Mouse (Mus musculus) urinary bladder, postnatal 25 days (tissue): ENCODE measurements around the gene Dnpep.

ENCODE experiments used
- DNase-seq: peaks from one replicate; pipeline ENCODE4 v3.0.0; 2022; ENCODE audit warnings: low spot score

Dnpep gene

DNA sequence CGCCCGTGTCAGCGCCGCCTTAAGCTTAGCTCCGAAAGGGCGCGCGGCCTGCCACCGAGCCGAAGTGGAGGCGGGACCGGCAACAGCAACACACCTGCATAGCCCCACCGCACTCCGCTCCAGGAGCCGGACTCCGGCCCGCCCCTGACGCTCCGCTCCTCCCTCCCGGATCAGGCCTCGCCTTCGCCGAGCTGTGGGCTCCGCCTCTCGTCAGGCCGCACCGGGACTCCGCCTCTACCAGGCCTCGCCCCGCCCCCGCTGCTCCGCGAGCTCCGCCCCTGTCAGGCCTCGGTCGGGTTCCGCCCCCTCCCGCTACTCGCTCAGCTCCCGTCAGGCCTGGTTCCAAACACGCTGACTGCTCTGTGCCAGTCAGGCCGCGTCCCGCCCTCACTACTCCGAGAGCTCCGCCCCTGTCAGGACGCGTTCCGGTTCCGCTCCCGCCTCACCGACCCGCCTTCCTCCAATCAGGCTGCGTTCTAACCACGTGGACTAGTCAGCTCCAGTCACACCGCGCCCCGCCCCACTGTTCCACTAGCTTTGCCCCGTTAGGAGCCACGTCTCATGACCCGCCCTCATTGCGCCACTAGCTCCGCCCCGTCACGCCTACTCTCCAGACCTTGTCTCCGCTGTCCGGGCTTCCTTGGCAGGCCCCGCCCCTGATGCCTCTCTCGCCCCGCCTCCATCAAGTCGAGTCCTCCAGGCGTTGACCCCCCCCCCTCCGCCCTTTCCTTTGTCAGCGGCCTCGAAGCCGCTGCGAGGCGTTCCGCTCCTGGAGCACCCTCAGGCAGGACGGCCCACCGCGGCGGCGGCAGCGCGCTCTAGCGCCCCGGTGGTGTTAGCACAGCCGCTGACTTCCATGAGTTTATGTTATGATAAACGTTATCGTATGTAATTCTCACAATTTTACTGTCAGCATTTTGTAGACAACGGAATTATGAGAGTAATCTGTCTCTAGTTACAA is at the start of gene Dnpep:
Dnpep (minus strand) TSS at position 750 of the 961 bp plus-strand sequence.
- peak; percentile 99 for DNase-seq

DNA sequence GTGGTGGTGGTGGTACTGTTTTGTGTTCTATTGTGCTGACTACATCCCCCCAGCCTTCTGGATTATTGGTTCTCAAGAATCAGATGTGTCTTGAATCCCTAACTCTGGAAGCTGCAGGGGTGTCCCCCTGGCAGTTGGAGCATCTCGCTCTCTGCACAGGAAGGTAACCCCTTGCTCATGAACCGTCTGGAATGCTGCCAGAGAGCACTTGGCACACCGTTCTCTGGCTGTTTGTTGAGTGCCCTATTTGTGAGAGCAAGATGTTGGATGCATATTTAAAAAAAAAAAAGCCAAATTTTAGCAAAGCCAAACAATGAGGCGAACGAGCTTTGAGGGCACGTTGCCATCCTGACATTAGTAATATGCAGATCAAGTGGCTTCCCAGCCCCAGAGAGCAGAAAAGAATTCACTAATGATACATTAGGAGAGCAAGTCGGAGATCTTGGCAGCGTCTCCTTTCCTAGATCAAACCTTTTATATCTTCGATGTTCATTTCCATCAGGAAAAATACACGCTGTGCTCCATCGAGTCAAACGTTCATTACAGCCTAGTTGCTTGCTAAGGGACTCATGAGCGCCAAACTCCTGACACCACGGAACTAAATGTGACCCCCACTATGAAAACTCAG is 47.8 kb upstream of the Dnpep start:
- no peak for DNase-seq

GRCm38 (mm10) chr1:75363868-75364267 is 46.1 kb upstream of the Dnpep start:
- no peak for DNase-seq

- DNase-seq, result no peak
These were observed 44.0 kb upstream of the Dnpep start for GRCm38 (mm10) chr1:75361750-75362149.

GRCm38 (mm10) chr1:75361123-75361522 is 43.3 kb upstream of the Dnpep start:
- DNase-seq, result no peak

DNA sequence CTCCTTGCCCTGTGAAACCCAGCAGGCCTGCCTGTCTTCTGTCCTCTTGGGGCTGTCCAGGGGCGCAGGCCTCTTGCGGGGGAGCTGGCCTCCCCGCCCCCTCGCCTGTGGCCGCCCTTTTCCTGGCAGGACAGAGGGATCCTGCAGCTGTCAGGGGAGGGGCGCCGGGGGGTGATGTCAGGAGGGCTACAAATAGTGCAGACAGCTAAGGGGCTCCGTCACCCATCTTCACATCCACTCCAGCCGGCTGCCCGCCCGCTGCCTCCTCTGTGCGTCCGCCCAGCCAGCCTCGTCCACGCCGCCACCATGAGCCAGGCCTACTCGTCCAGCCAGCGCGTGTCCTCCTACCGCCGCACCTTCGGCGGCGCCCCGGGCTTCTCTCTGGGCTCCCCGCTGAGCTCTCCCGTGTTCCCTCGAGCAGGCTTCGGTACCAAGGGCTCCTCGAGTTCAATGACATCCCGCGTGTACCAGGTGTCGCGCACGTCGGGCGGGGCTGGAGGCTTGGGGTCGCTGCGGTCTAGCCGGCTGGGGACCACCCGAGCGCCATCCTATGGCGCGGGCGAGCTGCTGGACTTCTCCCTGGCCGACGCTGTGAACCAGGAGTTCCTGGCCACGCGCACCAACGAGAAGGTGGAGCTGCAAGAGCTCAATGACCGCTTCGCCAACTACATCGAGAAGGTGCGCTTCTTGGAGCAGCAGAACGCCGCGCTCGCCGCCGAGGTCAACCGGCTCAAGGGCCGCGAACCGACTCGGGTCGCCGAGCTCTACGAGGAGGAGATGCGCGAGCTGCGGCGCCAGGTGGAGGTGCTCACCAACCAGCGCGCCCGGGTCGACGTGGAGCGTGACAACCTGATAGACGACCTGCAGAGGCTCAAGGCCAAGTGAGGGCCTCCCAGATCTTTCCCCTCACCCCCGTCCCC is 42.6 kb upstream of the Dnpep start, which contains the start of gene Des:
Des (plus strand) TSS at position 218 of the 920 bp plus-strand sequence.
- DNase-seq, result peak; percentile 32

DNA sequence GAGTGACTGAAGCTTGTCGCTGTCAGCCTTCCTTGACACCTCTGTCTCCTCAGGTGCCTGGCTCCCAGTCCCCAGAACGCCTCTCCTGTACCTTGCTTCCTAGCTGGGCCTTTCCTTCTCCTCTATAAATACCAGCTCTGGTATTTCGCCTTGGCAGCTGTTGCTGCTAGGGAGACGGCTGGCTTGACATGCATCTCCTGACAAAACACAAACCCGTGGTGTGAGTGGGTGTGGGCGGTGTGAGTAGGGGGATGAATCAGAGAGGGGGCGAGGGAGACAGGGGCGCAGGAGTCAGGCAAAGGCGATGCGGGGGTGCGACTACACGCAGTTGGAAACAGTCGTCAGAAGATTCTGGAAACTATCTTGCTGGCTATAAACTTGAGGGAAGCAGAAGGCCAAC is 41.6 kb upstream of the Dnpep start:
- DNase-seq, result no peak

- no peak for DNase-seq
These were observed 40.2 kb upstream of the Dnpep start for GRCm38 (mm10) chr1:75358009-75358408.

DNA sequence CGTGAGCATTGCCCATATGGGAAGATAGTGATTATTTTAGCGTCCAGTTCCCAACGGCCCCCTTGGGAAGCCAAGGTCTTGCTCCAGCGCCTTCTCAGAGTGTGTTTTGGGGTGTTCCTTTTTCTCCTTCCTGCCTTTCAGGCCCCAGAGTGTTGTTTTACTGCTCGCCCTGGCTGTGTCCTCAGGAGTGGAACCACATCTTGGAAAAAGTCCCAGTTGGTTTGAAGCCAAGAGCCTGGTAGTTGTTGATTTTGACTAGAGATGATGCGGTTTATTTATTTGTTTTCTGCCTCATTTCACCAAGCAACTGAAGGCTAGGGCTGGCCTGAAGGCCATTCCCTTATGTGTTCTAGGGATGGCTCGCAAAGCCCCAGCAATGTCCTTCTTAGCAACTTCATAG is 39.5 kb upstream of the Dnpep start:
- DNase-seq, result no peak

- no peak for DNase-seq
These were observed 31.5 kb upstream of the Dnpep start for GRCm38 (mm10) chr1:75349275-75349674.

DNA sequence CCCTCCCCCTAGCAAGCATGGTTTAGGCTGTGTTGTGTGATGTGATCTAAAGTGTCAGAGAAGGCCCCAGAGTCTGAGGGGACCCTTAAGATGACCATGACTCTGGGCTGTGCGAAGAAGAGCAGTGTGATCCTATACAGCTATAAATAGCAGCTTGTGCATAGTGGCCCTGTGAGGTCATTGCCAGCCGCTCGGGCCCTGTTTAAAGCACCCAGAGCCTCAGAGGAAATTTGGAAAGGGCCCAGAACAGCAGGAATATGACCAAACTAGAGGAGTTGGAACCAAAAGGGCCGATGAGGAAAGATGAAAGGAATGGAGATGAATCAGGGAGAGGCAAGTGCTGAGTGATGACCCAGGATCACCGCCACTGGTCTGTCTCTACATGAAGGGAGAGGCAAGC is 29.5 kb upstream of the Dnpep start:
- DNase-seq, result no peak

DNA sequence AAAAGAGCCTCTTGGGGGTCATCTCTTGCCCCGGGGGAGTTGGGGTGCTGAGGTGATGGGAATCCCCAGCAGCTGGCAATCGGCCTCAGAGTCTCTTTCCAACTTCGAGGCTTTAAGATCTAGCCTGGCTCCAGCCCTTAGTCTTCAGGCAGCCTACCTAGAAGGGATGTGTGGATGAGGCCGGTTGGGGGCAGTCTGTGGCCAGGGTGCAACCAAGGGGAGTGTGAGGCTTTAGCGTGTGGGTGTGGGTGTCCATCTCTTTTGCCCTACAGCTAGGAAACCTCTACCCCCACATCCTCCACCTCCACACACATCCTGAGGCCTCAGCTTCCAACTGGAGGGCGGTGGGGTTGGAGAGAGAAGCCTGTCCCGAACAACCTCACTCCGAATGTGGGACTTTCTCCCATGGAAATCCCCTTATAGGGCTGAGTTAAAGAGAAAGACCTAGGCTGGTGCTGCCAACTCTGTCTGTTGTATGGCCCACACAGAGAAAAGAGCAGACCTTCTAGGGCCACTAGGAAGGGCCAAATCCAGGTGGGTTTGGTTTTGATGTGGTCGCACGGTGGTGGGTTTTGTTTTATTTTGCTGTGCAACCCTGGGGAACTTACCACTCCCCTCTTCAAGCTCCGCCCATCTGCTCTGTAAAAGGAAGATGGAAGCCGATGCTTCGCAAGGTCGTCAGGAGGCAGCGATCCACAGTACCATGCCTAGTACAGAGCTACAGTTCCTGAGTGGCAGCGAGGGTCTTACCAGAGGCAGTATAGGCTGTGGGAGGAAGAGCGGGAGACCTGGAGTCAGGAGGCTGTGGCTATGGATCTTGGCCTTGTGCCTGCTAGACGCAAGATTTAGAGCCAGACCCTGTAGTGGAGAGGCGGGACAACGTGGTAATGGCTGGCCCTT is 27.5 kb upstream of the Dnpep start:
- DNase-seq, result no peak

DNA sequence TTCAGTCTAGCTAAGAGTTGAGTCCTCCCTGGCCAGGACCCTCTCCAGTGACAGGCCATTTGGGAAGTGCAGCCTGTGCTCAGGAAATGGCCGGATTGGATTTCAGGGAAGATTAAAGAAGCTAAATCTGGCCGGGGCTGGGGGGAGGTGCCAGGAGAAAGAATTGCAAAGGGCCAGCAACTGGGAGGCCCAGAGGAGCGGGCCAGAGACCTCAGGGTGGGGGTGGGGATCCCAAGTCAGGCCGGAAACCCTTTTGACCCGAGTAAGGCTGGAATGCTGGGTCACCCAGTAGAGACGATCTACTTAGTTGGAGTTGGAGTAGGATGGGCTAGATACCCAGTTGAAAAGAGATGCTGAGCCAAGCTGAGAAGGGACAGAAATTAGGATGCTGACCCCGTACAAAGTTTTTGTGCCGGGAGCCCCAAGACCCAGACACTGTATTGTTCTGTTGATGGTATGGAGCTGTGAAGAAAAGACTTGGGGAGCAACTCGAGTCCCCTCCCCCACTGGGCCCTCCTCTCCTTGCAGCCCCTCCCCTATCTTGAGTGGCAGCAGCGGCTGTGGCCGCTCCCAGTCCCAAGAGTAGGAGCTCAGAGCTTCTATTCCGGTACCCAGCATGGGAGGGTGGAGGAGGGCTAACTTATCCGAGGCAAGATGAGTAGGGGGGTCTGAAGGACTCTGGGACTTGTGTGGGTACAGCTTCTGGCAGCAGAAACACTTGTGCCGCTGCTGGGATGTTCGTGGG is 26.7 kb upstream of the Dnpep start:
- DNase-seq, result no peak

GRCm38 (mm10) chr1:75342874-75343416 is 25.2 kb upstream of the Dnpep start:
- peak; percentile 52 for DNase-seq

- DNase-seq, result no peak
These were observed 22.7 kb upstream of the Dnpep start for GRCm38 (mm10) chr1:75340519-75340918.

GRCm38 (mm10) chr1:75339337-75339736 is 21.5 kb upstream of the Dnpep start:
- no peak for DNase-seq

DNA sequence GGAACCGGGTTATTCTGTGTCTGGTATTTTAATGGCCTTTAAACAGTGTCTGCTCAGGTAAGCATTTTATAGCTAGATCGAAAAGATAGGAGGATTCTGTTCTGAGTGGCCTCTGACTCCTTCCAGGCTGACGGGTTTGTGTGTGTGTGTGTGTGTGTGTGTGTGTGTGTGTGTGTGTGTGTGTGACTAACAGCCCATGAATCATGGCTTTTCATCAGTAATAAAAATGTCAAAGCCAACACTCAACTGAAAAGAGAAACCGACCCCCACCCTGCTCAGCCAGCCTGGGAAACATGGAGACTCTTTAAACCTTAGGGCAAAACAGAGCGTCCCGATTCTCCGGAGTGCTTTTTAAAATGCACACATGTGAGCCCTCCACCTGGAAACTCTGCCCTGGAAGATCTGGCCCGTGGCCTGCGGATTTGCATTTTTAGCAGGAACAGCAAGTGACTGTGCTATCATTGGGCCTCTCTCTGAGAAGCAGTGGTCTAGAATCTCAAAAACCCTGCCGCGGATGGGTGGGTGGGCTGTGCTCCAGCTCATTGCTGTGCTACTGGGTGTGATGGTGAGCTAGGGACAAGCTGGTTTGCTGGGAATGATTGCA is 20.4 kb upstream of the Dnpep start:
- DNase-seq, result no peak

GRCm38 (mm10) chr1:75337097-75337496 is 19.3 kb upstream of the Dnpep start:
- no peak for DNase-seq

DNA sequence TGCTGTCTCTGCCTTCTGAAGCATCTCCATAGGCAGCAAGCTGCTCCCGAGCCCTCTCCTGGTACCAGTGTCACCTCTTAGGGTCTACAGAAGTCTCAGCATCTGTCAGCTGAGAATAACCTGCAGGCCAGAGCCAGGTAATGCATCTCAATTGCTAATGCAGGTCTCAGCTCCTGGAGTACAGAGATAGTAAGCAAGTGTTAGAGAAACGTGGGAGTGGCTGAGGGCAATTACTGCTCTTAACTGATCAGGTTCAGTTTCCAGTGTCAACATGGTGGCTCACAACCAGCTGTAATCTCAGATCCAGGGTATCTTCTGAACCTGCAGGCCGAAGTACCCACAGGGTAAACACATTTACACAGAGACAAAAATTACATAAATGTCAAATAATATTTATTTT is 18.7 kb upstream of the Dnpep start:
- DNase-seq, result no peak

GRCm38 (mm10) chr1:75331271-75331670 is 13.5 kb upstream of the Dnpep start:
- DNase-seq, result no peak
